Mouse (Mus musculus) kidney, postnatal 25 days (tissue): ENCODE results near the gene Pls1.
A peak's percentile ranks its signal among the peaks of the same experiment; 100 is the strongest.

Experiments
- DNase-seq, 2 experiments: peaks; one replicate each; pipeline ENCODE4 v3.0.0; 2021; ENCODE audit warnings: mixed read lengths in 2 of 2

Gene Pls1

GRCm38 (mm10) chr9:95801610-95802451, 43.3 kb downstream of the Pls1 start:
- DNase-seq, result no peak

DNA sequence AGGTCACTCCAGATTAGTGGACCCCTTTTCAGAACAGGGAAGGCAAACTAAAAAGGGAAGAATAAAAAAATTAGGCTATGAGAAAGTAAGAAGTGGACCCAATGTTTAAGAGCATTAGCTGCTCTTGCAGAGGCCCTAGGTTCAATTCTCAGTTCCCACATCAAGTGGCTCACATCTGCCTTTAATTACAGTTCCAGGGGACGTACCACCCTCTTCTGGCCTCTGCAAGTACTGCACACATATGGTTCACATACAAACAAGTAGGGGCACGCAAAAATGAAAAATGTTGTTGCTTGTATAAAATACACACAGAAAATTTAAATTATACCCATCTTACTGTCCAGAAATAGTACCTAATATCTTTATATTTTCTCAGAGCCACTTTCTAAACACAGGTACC, 48.8 kb downstream of the Pls1 start:
- DNase-seq, result no peak

- no peak for DNase-seq
These were observed 49.3 kb downstream of the Pls1 start for GRCm38 (mm10) chr9:95795844-95796243.

DNA sequence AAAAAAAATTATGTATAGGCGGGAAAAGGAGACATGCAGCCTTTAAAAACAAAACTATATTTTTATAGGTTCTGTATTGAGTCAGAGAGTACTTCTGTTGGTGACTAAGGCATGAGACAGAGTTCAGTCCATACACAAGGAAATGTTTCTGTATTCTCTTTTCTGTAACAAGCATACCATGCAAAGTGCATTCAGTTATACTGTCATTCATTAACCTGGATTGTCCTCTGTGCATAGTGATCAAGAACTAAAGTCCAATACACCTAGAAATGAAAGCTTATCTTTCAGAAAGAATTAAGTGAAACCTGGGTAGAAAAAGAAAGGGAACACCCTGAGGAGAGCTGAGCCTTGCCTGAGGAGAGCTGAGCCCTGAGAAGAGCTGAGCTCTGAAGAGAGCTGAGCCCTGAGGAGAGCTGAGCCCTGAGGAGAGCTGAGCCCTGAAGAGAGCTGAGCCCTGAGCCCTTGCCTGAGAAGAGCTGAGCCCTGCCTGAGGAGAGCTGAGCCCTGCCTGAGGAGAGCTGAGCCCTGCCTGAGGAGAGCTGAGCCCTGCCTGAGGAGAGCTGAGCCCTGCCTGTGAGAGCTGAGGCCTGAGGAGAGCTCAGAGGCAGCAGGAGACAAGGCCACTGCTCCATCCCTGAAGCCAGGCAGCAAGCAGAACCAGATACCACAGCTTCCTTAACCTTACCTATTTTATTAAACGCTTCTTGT, 49.9 kb downstream of the Pls1 start:
- peak in 1 of 2 experiments; percentile 46 for DNase-seq

DNA sequence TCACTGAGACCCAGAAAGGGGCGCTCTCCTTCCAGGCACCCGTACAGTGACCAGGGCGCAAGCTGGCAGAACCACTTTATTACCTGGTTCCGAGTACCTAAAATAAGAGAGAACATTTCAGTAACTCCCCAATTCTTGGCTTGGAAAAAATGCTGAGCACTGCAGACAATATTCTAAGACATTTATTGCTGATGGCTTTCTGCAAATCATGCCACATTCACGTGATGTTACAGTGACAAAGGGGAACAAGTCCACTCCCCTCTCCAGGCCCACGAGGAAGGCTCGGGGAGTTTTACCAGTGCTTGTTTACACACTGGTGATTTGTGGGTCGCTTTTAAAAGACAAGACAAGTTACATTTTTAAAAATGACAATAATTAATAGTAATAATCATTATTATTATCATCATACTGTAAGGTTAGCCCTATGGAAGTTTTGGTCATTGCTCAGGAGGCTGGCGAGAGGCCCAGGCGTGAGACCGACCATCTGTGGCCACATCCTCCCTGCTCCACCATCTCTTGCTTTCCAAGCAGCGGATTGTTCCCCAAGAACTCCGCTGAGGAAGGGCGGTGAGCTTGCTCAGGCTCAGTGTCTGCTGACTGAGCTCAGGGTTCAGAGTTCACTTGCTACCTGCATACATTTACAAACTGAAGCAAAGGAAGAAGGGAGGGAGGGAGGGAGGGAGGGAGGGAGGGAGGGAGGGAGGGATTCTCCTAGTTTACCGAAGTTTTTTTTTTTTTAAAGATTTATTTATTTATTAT, 50.9 kb downstream of the Pls1 start:
- DNase-seq, result peak; percentile 70 to 89

DNA sequence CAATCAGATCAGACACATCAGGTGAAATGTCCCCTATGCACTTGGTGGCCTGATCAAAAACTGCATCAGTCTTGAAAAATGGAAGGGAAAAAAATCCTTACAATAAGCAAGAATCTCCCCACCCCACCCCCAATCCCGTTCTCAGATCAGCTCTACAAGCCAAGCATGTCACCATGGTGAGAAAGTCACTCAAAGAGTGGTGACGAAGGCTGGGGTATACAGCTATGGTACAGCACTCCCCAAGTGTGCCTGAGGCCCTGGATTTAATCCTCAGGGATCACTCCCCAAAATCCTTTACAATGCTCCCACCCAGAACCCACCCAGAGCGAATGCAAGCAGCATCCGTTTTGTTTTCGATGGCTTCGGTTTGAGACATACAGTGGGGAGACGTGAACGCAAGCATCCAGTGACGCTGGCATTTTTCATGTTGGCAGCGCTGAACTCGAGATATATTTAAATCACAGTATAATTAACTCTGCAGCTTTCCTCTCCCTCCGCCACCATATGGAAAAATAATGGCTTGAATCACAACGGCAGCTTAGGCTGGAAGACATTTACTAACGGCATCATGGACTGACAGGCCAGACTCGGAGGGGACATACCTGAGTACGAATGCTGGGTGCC, 60.1 kb downstream of the Pls1 start:
- no peak for DNase-seq

DNA sequence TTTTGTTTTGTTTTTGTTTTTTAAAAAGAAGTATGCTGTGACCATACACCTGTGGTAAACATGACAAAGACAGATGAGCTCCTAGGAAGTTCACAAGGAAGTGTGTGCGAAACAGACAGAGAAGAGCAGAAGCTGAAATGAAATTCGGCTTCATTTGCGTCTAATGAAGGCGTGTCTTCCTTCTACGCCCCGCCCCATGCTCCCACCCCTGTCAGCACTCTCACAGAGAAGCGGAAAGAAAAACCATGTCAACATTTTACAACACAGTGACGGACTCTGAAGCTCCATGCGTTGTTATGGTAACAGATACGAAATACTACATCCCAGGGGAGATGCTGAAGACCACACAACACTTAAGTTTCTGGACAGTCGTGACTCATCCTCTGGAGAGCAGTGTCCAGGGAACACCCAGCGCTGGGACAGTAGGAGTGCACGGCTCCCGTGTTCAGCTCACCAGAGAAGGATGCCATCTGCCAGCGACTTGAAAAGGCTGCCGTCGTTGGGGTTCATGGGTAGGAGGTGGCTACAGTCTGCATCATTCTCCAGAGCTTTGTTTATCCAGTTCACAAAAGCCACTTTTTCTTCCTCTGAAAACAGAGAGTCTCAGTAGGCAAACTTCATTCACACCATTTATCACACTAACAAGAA, 61.3 kb downstream of the Pls1 start:
- DNase-seq, result no peak

- no peak for DNase-seq
These were observed 73.4 kb downstream of the Pls1 start for GRCm38 (mm10) chr9:95771671-95772070.

GRCm38 (mm10) chr9:95763218-95763617, 81.9 kb downstream of the Pls1 start:
- no peak for DNase-seq

GRCm38 (mm10) chr9:95762228-95762627, 82.9 kb downstream of the Pls1 start:
- DNase-seq, result no peak

- peak; percentile 40 to 59 for DNase-seq
These were observed 83.7 kb downstream of the Pls1 start for GRCm38 (mm10) chr9:95761381-95761780.

DNA sequence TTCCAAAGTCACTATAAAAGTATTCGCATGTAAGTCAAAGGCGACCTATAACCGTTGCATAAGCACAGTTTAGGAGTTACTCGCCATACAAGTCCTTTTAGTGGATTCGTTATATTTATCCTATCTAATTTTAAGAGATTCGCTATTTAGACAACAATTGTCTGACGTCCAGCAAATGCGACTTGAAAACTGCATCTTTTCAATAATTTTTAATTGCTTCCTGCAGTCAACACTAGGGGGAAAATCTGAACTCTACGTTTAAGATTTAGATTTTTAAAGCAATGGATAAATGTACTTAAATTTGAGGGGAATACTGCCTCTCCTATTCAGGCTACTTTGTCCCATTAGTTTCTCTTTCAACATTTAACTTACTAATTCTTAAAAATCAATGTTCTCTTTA, 94.4 kb downstream of the Pls1 start:
- no peak for DNase-seq

GRCm38 (mm10) chr9:95750037-95750511, 95.0 kb downstream of the Pls1 start, which contains the start of gene Trpc1:
Trpc1 (minus strand) TSS chr9:95750375.
- DNase-seq, result peak; percentile 81 to 89

DNA sequence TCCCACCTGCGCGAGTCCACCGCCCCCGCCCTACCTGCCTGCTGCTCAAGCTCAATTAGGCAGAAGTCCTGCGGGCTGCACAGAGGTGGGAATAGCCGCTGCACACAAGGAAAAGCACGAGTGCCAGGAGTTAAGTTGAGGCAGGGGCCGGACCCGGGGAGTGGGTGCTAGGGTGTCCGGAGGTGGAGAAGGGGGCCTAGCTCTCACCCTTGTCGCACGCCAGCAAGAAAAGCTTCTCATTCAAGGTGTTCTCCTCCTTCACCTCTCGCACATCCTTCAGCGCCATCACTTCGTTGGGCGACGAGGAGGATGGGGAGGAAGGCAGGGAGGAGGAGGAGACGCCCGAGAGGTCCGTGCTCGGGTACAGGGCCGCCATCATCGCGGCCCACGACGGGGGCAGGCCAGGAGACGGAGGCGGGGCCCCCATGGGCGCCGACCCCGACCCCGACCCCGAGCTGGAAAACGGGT, 95.6 kb downstream of the Pls1 start:
- peak; percentile 23 to 61 for DNase-seq

- DNase-seq, result peak in 1 of 2 experiments; percentile 51
These were observed 97.8 kb downstream of the Pls1 start for GRCm38 (mm10) chr9:95747298-95747697.

GRCm38 (mm10) chr9:95744845-95745613, 100.1 kb downstream of the Pls1 start:
- peak; percentile 40 to 59 for DNase-seq

DNA sequence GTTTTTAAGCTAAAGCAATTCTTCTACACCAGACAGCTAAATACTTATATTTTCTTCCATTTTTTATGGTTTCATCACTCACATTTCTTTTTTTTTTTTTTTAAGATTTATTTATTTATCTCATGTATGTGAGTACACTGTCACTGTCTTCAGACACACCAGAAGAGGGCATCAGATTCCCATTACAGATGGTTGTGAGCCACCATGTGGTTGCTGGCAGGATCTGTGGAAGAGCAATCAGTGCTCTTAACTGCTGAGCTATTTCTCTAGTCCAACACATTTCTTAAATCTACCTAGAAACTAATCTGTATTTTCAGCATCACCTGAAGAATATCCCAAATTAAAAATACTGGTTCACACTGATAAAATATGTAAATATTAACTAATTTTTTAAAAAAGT, 108.9 kb downstream of the Pls1 start:
- DNase-seq, result no peak

DNA sequence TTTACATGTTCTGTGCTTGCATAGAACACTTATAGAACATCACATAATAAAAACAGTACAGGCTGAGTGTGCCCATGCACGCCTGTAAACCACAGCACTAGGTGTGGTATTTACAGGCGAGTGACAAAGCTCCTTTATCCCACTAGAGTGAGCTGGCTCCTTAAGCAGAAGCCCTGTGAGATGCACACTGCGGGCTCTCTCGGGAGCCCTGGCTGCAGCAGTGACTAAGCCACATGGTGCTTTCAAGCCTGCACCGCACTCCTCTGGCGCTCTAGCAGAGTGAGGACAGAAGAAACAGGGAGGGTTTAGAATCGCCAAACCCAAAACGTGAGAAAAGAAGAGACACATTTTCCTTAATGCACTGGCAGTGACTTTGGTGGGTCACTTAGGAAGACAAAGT, 132.5 kb downstream of the Pls1 start:
- no peak for DNase-seq

- DNase-seq, result no peak
These were observed 136.2 kb downstream of the Pls1 start for GRCm38 (mm10) chr9:95708943-95709342.

DNA sequence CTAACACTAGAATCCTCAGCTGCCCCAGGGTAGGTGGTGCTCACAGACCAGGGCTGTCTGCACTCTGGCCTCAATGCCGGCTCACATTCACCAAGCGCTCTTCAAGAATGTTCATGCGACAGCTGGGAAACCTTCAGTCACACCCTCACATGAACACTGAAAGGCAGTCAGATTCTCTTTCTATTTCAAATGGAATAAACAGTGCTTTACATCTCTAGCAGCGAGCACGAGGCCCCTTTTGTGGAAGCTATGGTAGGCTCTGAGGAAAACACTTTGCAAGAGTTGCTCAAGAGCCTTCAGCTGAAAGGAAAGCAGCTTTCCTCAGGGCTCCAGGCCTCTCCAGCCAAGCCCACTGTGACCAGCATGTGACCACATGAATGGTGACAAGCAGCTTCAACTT, 139.7 kb downstream of the Pls1 start:
- no peak for DNase-seq

DNA sequence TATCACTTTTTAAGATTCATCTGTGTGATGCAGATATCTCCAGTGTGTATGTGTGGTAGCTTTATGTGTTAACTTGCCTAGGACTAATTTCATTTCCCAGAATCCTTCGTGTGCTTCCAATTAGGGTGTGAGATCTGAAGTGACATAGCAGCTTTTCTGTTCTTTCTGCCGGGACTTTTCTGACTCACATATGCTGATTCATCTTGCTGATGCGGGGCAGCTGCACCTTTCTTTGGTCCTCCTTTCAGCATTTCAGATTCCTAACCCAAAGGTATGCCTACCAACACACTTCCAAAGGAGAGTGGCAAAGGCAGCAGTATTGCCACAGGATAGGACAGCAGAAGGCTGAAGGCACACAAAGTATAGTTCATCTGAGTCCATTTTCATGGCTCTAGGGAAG, 141.0 kb downstream of the Pls1 start:
- no peak for DNase-seq
